Mouse (Mus musculus): ENCODE data around the gene Gnao1.

DNA sequence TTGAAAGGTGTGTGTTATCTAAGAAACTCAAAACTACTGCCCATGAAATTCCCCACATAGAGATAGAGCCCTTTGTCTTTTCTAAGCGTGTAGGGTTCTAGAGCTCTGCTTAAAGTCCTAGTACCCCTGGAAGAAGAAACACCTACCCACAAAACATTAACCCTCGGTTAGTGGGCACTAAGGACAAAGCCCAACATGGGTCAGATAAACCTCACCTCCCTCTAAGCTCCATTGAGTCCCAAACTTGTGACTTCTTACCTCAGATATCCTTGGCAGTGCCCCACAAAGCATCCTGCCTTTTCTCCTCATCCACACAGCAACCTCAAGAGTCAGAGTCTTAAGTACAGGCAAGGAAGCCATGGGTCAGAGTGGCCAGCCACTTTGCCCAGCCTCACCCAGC is 108.8 kb downstream of the Gnao1 start:
- TF ChIP-seq CTCF (IDR thresholded peaks at IDR 0.05; ENCODE audit: control insufficient read depth, insufficient read depth, low read length) (no peak), POLR2A (IDR thresholded peaks at IDR 0.05; ENCODE audit: borderline replicate concordance, control insufficient read depth, low read depth, low read length) (no peak)
